Mouse (Mus musculus) forebrain, postnatal 0 days (tissue): ENCODE results near the gene Gsg1. TPM values are rescaled to one million over a fixed set of nuclear protein-coding genes. Genes with fewer than 3 reads are reported as not detected.

Experiments used
- ATAC-seq: fragments of 200-750 bp; cut with Nextera tagmentation; 2 replicates; pipeline ENCODE4 v1.8.0; 2017; ENCODE audit warnings: mild to moderate bottlenecking, moderate library complexity
- DNase-seq: peaks from one replicate; pipeline ENCODE4 v3.0.0-alpha.2; 2015
- H3K27ac ChIP-seq: fragments of 300-500 bp; sonication (generic); 2 replicates; pipeline ENCODE4 v1.5.1; 2014; ENCODE audit warnings: low read depth, mild to moderate bottlenecking, antibody characterized with exemption, low read length, moderate library complexity, mixed read lengths
- H3K27me3 ChIP-seq: fragments of 300-500 bp; sonication (generic); 2 replicates; pipeline ENCODE4 v1.6.1; 2014; ENCODE audit warnings: mild to moderate bottlenecking, low read length, mixed read lengths; ENCODE audit not compliant: insufficient read depth
- H3K36me3 ChIP-seq: fragments of 300-500 bp; sonication (generic); 2 replicates; pipeline ENCODE4 v1.6.1; 2014; ENCODE audit warnings: mild to moderate bottlenecking, moderate library complexity; ENCODE audit not compliant: insufficient read depth
- H3K4me1 ChIP-seq: fragments of 300-500 bp; sonication (generic); 2 replicates; pipeline ENCODE4 v1.6.1; 2014; ENCODE audit warnings: antibody characterized with exemption; ENCODE audit not compliant: insufficient read depth
- H3K4me2 ChIP-seq: fragments of 300-500 bp; sonication (generic); 2 replicates; pipeline ENCODE4 v1.6.1; 2014; ENCODE audit warnings: low read depth, mild to moderate bottlenecking, moderate library complexity
- H3K4me3 ChIP-seq: fragments of 300-500 bp; sonication (generic); 2 replicates; pipeline ENCODE4 v1.5.1; 2014; ENCODE audit warnings: low read depth, low read length, mixed read lengths
- H3K9ac ChIP-seq: fragments of 300-500 bp; sonication (generic); 2 replicates; pipeline ENCODE4 v1.6.1; 2014; ENCODE audit warnings: mild to moderate bottlenecking
- H3K9me3 ChIP-seq: fragments of 300-500 bp; sonication (generic); 2 replicates; pipeline ENCODE4 v1.6.1; 2016; ENCODE audit warnings: low read length
- CTCF ChIP-seq: sonication (generic); IDR thresholded peaks from 2 replicates; pipeline ENCODE4 v1.5.1; 2016; ENCODE audit warnings: antibody characterized with exemption, control low read depth, low read depth
- WGBS: fragments of 180-500 bp; shearing (Covaris S2); extraction: QIAGEN DNeasy Blood & Tissue Kit; methylation state at CpG from one replicate; pipeline ENCODE4 v1.1.7; 2014; 5-methylcytosine and 5-hydroxymethylcytosine counted together
- polyA plus RNA-seq: library from polyadenylated mRNA; unstranded; fragments of >200 nt; fragmentation: Nextera tagmentation; extraction: Ambion mirVana; gene quantifications from 2 replicates; pipeline ENCODE4 v1.2.1, GENCODE M21; 2015
- total RNA-seq: library from RNA; depleted of rRNA; stranded (reverse); fragments of >200 nt; gene quantifications from 2 replicates; pipeline ENCODE4 v1.2.3, GENCODE M21; 2014

Gsg1 gene
- total and polyA plus RNA-seq, 2 experiments from 2014 or later = 0.19 to 0.46 TPM

- H3K36me3 ChIP-seq = no peaks in the 10 kb centered on the region
- WGBS = 22% methylated on average over 6 of the region's 6 CpGs
- H3K4me2 ChIP-seq = peak overlapping the region; percentile 90
- ATAC-seq (no peak; the same call in 1 of the 2 replicates), DNase-seq (no peak)
- H3K9me3 ChIP-seq = no peaks in the 10 kb centered on the region
- H3K27ac ChIP-seq = no peak overlapping the region
- no peaks in the 10 kb centered on the region for H3K27me3 ChIP-seq
- no peak for TF ChIP-seq CTCF
- peaks cover 13% of the 10 kb centered on the region for H3K4me1 ChIP-seq
- peak overlapping the region; percentile 92 for H3K4me3 ChIP-seq
- peak overlapping the region; percentile 83 for H3K9ac ChIP-seq
These were observed 55.4 kb downstream of the Gsg1 start for GRCm38 (mm10) chr6:135198726-135199125.

- DNase-seq (peak; percentile 84), ATAC-seq (peak; percentile 94)
- Histone ChIP-seq H3K9ac (peak within 1 kb of the TSS; percentile 83), H3K4me1 (peaks cover 13% of the 10 kb centered on the region), H3K27ac (peak within 1 kb of the TSS; percentile 76), H3K9me3 (no peaks in the 10 kb centered on the region), H3K4me2 (peak within 1 kb of the TSS; percentile 90), H3K4me3 (peak within 1 kb of the TSS; percentile 92), H3K36me3 (no peaks in the 10 kb centered on the region), H3K27me3 (no peaks in the 10 kb centered on the region)
- peak; percentile 55 for TF ChIP-seq CTCF
- under 1% methylated on average over 52 of the region's 52 CpGs for WGBS
These were observed 56.1 kb downstream of the Gsg1 start, which contains the start of the genes Fam234b and Hebp1 for GRCm38 (mm10) chr6:135197921-135198532. TSS of gene Fam234b (plus strand) at chr6:135197977. TSS of gene Hebp1 (minus strand) at chr6:135198022.

- DNase-seq = no peak
- Histone ChIP-seq H3K4me2 (peak overlapping the region; percentile 90), H3K36me3 (no peaks in the 10 kb centered on the region), H3K9ac (peak overlapping the region; percentile 83), H3K9me3 (no peaks in the 10 kb centered on the region), H3K27me3 (no peaks in the 10 kb centered on the region), H3K4me3 (peak overlapping the region; percentile 92), H3K27ac (no peak overlapping the region), H3K4me1 (peaks cover 13% of the 10 kb centered on the region)
- 17% methylated on average over 7 of the region's 7 CpGs for WGBS
- no peak for TF ChIP-seq CTCF
- no peak; the same call in 1 of the 2 replicates for ATAC-seq
These were observed 56.7 kb downstream of the Gsg1 start for GRCm38 (mm10) chr6:135197446-135197845.

GRCm38 (mm10) chr6:135196707-135197106 lies 57.4 kb downstream of the Gsg1 start:
- ATAC-seq (no peak), DNase-seq (no peak)
- no peak overlapping the region for H3K4me2 ChIP-seq
- H3K36me3 ChIP-seq = no peaks in the 10 kb centered on the region
- no peaks in the 10 kb centered on the region for H3K27me3 ChIP-seq
- peaks cover 13% of the 10 kb centered on the region for H3K4me1 ChIP-seq
- WGBS = 85% methylated on average over 8 of the region's 8 CpGs
- no peaks in the 10 kb centered on the region for H3K9me3 ChIP-seq
- no peak for TF ChIP-seq CTCF
- no peak overlapping the region for H3K27ac ChIP-seq
- H3K4me3 ChIP-seq = no peak overlapping the region
- no peak overlapping the region for H3K9ac ChIP-seq

GRCm38 (mm10) chr6:135194907-135195306 lies 59.2 kb downstream of the Gsg1 start:
- no peak for ATAC-seq

GRCm38 (mm10) chr6:135193733-135194132 lies 60.4 kb downstream of the Gsg1 start:
- Histone ChIP-seq H3K36me3 (no peaks in the 10 kb centered on the region), H3K4me3 (no peak overlapping the region), H3K27ac (no peak overlapping the region), H3K27me3 (no peaks in the 10 kb centered on the region), H3K4me2 (no peak overlapping the region), H3K9ac (no peak overlapping the region), H3K9me3 (no peaks in the 10 kb centered on the region), H3K4me1 (0 out of 2 replicates have a peak, but pooled peaks cover under 1% of the 10 kb centered on the region)
- 40% methylated on average over 4 of the region's 4 CpGs for WGBS
- no peak for DNase-seq
- ATAC-seq = no peak
- TF ChIP-seq CTCF = no peak

More at GRCm38 (mm10) chr6:135194907-135195306, 59.2 kb downstream of the Gsg1 start:
- 72% methylated on average over 4 of the region's 4 CpGs for WGBS
- no peaks in the 10 kb centered on the region for H3K27me3 ChIP-seq
- H3K9ac ChIP-seq = no peak overlapping the region
- H3K9me3 ChIP-seq = no peaks in the 10 kb centered on the region
- H3K27ac ChIP-seq = no peak overlapping the region
- H3K4me2 ChIP-seq = no peak overlapping the region
- no peak for DNase-seq
- peaks cover 13% of the 10 kb centered on the region for H3K4me1 ChIP-seq
- H3K36me3 ChIP-seq = no peaks in the 10 kb centered on the region
- TF ChIP-seq CTCF = no peak
- H3K4me3 ChIP-seq = no peak overlapping the region

- ATAC-seq = no peak
- H3K9me3 ChIP-seq = no peaks in the 10 kb centered on the region
- no peak overlapping the region for H3K4me2 ChIP-seq
- H3K9ac ChIP-seq = no peak overlapping the region
- no peaks in the 10 kb centered on the region for H3K36me3 ChIP-seq
- WGBS = 78% methylated on average over 8 of the region's 8 CpGs
- DNase-seq = no peak
- no peak for TF ChIP-seq CTCF
- no peak overlapping the region for H3K4me3 ChIP-seq
- H3K27ac ChIP-seq = no peak overlapping the region
- no peaks in the 10 kb centered on the region for H3K27me3 ChIP-seq
- no peaks in the 10 kb centered on the region for H3K4me1 ChIP-seq
These were observed 61.2 kb downstream of the Gsg1 start for GRCm38 (mm10) chr6:135192993-135193392.
